Mouse (Mus musculus) right cerebral cortex, postnatal 25 days (tissue): ENCODE measurements around the gene Cldn11.
"Not testable (repeated sequence)": the region's sequence is repeated elsewhere in the genome, so short reads cannot be mapped to it uniquely, and the experiment has no call there.

Experiments
- DNase-seq: peaks from one replicate; pipeline ENCODE4 v3.0.0; 2022

Cldn11 gene

DNA sequence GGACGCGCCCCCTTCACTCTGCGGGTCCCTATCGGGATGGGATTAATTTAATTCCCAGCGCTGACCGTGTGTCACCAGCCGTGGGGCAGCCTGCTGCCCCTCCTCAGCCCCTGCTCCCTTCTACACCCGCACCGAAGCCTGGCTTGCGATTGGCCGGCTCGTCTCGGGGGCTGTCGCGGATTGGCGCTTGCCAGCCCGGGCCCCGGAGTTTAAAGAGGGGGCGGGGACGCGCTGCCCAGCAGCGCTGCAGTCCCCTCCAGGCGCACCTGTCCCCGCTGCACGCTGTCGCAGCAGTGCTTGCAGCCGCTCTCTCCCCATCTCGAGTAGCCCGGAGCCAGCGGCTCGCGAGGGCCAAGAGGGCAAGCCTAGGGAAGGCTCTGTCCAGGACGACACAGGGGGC, at the start of gene Cldn11:
Cldn11 (plus strand) TSS at position 215 of the 400 bp plus-strand sequence.
- peak; percentile 28 for DNase-seq

- no peak for DNase-seq
These were observed 49.7 kb upstream of the Cldn11 start for GRCm38 (mm10) chr3:31100026-31100425.

GRCm38 (mm10) chr3:31100802-31101201, 48.9 kb upstream of the Cldn11 start:
- no peak for DNase-seq

GRCm38 (mm10) chr3:31104936-31105335, 44.8 kb upstream of the Cldn11 start:
- no peak for DNase-seq

DNA sequence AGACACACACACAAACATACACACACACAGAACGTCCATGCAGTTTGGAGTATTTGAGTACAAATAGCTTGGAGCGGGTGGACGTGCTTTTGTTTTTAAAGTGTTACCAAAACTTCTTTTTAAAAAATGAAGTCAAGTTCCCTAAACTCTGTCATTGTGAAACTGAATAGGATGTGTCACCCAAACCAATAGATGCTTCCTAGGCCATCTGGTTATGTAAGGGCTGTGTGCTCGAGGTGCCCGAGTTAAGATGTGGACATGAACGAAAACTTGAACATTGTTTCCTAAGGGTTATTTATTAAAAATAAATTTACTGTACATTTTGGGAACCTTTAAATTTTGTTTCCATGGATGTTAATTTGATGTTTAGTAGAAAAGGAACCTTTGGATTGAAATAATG, 43.1 kb upstream of the Cldn11 start:
- DNase-seq: no peak

- DNase-seq: peak; percentile 10
These were observed 42.0 kb upstream of the Cldn11 start for GRCm38 (mm10) chr3:31107674-31108073.

GRCm38 (mm10) chr3:31109108-31109507, 40.6 kb upstream of the Cldn11 start:
- DNase-seq: no peak

- DNase-seq: no peak
These were observed 26.6 kb upstream of the Cldn11 start for GRCm38 (mm10) chr3:31123098-31123497.

DNA sequence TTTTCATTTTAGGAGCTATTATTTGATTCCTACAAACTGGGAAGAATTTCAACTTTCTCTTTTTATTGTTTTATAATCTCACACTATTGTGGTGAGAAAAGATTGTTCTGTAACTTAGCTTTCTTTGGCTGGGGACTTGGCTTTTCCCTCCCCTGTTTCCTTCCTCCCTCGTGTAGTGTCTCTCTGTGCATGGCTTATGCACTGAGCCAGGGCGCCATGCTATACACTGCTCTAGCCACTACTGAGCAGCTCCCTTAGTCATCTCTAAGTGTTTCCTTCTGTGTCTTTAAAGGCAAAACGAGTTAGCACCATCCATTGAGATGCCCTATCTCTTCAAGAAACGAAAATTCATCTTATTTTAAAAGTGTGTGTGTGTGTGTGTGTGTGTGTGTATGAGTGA, 23.4 kb upstream of the Cldn11 start:
- DNase-seq: no peak

DNA sequence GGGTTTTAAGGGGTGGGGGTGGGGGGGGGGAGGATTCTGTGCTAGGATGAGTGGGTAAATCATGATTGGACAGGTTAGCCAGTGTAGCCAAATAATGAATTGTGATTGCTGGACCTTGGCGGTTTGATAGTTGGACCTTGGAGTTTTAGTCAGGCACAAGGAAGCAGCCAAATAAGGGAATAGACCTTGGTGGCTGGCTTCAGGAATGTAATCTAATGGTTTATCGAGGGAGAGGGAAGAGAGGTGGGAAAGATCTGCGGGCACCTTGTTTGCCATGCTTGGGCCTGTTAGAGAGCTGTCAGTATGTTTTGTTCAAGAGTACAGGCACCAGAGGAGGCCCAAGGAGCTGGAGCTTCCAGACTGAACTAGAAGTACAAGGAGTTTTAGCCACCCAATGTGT, 22.9 kb upstream of the Cldn11 start:
- no peak for DNase-seq

GRCm38 (mm10) chr3:31129766-31130165, 20.0 kb upstream of the Cldn11 start:
- no peak for DNase-seq

GRCm38 (mm10) chr3:31133664-31134063, 16.1 kb upstream of the Cldn11 start:
- DNase-seq: no peak

DNA sequence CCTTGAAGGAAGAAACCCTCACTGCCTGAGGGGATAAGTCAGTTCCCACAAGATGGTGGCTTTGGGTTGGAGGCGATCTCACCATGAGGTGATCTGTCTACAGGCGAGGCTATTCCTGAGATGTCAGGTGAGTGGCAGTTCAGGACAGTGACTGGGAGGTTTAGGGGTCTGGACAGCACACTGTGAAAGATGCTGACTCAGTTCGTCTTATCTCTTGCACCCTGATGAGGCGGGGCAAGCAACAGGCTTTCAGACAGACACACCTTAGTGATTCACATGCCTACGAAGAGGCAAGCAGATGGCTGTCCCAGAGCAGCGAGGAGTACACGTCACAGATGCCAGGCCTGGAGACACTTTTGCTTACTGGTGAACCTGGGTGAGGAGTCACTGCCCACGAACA, 15.5 kb upstream of the Cldn11 start:
- DNase-seq: no peak

DNA sequence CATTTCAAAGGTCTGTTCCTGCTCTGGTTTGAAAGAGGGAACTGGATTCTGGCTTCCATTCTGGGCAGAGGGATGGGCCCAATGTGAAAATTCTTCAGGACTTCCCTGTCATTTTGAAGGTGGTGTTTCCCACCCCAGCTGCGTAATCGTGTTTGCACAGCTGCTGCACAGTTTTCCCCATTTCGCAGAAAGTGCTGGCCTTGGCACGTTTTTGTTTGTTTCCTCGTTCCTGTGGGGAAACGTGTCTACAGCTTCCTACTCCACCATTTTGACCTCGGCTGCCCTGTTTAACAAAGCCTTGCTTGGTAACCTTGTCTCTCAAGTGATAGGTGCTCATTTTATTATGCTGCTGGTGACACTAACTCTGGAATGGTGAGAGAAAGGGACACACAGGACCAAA, 15.0 kb upstream of the Cldn11 start:
- DNase-seq: no peak

GRCm38 (mm10) chr3:31136591-31136990, 13.1 kb upstream of the Cldn11 start:
- not testable (repeated sequence) for DNase-seq

GRCm38 (mm10) chr3:31138454-31139424, 11.0 kb upstream of the Cldn11 start:
- peak; percentile 51 for DNase-seq

- DNase-seq: no peak
These were observed 8.1 kb upstream of the Cldn11 start for GRCm38 (mm10) chr3:31141621-31142020.

DNA sequence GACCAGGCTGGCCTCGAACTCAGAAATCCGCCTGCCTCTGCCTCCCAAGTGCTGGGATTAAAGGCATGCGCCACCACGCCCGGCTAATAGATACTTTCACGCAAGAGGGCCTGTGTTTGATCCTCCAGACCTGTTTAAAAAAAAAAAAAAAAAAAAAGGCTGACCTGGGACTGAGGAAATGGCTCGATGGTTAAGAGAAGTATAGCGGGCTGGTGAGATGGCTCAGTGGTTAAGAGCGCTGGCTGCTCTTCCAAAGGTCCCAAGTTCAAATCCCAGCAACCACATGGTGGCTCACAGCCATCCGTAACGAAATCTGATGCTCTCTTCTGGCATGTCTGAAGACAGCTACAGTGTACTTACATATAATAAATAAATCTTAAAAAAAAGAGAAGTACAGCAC, 4.5 kb upstream of the Cldn11 start:
- DNase-seq: not testable (repeated sequence)

GRCm38 (mm10) chr3:31145641-31146290, 4.0 kb upstream of the Cldn11 start:
- DNase-seq: peak; percentile 67

- DNase-seq: no peak
These were observed 1.1 kb upstream of the Cldn11 start for GRCm38 (mm10) chr3:31148595-31148994.

DNA sequence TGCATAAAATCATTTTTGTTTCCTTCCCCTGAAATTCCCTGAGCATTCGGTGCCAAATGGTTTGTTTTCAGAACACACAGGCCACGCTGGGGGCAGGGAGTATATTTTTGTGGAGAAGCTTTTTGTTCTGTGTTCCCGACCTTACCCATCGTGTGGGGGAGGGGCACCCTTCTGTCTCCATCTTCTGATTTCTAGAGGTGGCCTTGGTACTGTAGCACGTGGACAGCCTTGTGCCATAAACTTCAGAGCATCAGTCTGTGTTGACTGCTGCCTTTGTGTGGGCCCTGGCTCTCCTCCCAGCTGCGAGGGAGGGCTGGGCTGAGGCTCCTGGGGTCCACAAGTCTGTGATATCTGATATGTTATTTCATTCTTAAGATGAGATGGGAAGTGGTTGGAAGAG, 2.4 kb downstream of the Cldn11 start:
- no peak for DNase-seq

DNA sequence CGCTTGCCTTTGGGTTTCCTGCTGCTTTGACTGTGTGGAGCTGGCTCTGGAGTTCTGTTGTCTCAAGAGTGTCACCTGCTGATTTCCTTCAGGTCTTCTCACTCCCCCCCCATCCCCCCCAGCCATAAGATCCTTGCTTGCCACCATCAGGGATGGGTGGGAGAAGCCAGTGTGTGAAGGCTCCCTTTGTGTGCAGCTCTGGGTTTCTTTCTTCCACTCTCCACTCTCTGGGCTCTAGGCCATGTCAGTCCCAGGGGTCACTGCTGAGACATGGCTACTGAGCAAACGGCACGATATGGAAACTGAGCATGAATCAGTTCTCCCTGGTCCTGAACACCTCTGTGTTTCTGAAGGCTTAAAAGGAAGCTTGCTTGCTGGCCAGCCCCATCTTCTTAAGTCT, 6.4 kb downstream of the Cldn11 start:
- no peak for DNase-seq

DNA sequence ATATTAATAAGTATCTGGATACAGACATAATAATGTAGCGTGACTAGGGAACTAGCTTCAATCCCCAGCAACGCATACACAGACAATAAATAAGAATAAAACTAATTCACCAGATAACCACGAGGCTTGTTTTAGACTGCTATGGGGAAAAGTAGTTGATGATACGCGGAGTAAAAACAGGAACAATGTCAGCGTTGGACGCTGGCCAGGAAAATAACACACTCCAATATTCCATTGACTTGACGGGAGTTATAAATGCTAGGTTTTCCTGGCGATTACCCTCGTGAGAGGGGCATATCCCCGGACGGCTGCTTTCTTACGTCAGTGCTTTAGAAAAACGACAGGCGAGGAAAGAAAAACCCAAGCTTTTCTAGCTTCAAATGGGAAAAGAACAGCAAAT, 8.1 kb downstream of the Cldn11 start:
- no peak for DNase-seq

DNA sequence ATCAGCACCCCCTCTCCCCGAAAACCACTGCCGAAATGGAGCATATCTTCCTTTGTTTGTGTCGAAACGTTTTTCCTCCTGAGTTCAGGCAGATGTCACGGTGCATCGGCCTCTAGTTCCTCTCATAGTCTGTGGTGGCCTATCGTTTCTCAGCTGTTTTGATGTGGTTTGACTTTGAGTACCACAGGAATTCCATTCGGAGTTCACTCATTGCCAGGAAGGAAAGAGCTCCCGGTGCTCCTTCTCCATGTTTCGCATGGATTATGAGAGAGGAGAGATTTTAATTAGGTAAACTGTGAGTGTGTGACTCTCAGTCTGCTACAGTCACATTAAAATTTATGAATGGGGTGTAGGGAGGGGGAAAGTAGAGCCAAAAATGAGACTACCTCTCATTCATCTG, 10.3 kb downstream of the Cldn11 start:
- no peak for DNase-seq
